Mouse (Mus musculus) intestine, postnatal 0 days (tissue): Measurements from ENCODE around the gene Fosl1. TPM values are rescaled to one million over a fixed set of nuclear protein-coding genes. Genes with fewer than 3 reads are reported as not detected.

Experiments
- ATAC-seq: fragments of 200-750 bp; cut with Nextera tagmentation; 2 replicates; pipeline ENCODE4 v1.8.0; 2017; ENCODE audit warnings: mild to moderate bottlenecking, moderate TSS enrichment, moderate library complexity
- H3K27ac ChIP-seq: fragments of 300-500 bp; sonication (generic); 2 replicates; pipeline ENCODE4 v1.5.1; 2014; ENCODE audit warnings: mild to moderate bottlenecking, low read depth, low read length, moderate library complexity
- H3K27me3 ChIP-seq: fragments of 300-500 bp; sonication (generic); replicated peaks from 2 replicates; pipeline ENCODE4 v1.6.1; 2014; ENCODE audit warnings: low read length, mixed read lengths; ENCODE audit not compliant: control insufficient read depth, insufficient read depth
- H3K36me3 ChIP-seq: fragments of 300-500 bp; sonication (generic); 2 replicates; pipeline ENCODE4 v1.6.1; 2014; ENCODE audit warnings: mild to moderate bottlenecking, moderate library complexity; ENCODE audit not compliant: control insufficient read depth, insufficient read depth
- H3K4me1 ChIP-seq: fragments of 300-500 bp; sonication (generic); replicated peaks from 2 replicates; pipeline ENCODE4 v1.6.1; 2014; ENCODE audit warnings: antibody characterized with exemption, low read length, mixed read lengths; ENCODE audit not compliant: control insufficient read depth, insufficient read depth
- H3K4me2 ChIP-seq: fragments of 300-500 bp; sonication (generic); replicated peaks from 2 replicates; pipeline ENCODE4 v1.6.1; 2014; ENCODE audit warnings: low read depth, mild to moderate bottlenecking, moderate library complexity
- H3K4me3 ChIP-seq: fragments of 300-500 bp; sonication (generic); 2 replicates; pipeline ENCODE4 v1.5.1; 2014; ENCODE audit warnings: low read depth, low read length
- H3K9ac ChIP-seq: fragments of 300-500 bp; sonication (generic); 2 replicates; pipeline ENCODE4 v1.6.1; 2014; ENCODE audit warnings: mild to moderate bottlenecking, low read depth, low read length
- H3K9me3 ChIP-seq: fragments of 300-500 bp; sonication (generic); 2 replicates; pipeline ENCODE4 v1.6.1; 2016; ENCODE audit warnings: mixed run types; ENCODE audit not compliant: control insufficient read depth
- CTCF ChIP-seq: sonication (generic); IDR thresholded peaks from 2 replicates; pipeline ENCODE4 v1.5.1; 2016; ENCODE audit warnings: low read depth, mild to moderate bottlenecking, control low read depth, antibody characterized with exemption, moderate library complexity
- WGBS: fragments of 180-500 bp; shearing (Covaris S2); extraction: QIAGEN DNeasy Blood & Tissue Kit; methylation state at CpG from one replicate; pipeline ENCODE4 v1.1.7; 2014; 5-methylcytosine and 5-hydroxymethylcytosine counted together
- polyA plus RNA-seq: library from polyadenylated mRNA; unstranded; fragments of >200 nt; fragmentation: Nextera tagmentation; extraction: Ambion mirVana; gene quantifications from 2 replicates; pipeline ENCODE4 v1.2.1, GENCODE M21; 2015

Fosl1 gene
- polyA plus RNA-seq, 1 experiment from 2014 or later, result not detected

DNA sequence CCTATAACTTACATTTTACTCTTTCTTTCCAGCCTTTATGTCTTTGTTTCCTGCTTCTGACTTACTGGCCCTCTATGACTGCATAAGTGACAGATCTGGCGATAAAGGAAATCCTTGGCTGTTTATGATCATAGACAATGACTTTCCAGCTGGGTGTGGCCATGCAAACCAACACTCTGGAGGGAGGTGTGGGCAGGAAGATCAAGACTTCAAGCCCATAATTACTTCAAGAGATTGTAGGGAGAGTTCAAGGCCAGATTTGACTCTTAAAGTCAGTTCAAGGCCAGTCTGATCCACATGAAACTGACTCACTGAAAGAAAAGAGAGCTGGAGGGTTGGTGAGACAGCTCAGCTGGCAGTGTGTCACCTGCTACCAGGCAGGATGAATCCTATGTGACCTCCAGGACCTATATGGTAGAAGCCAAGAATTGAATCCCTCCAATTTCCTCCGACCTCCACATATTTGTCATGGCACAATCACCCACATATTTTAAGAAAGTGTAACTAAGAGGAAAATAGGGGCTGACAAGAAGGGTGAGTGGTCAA lies 53.1 kb downstream of the Fosl1 start:
- Histone ChIP-seq H3K4me3 (no peak overlapping the region), H3K27me3 (no peaks in the 10 kb centered on the region), H3K27ac (no peak overlapping the region), H3K9ac (no peak overlapping the region), H3K36me3 (peaks cover 31% of the 10 kb centered on the region), H3K4me1 (no peaks in the 10 kb centered on the region), H3K9me3 (no peaks in the 10 kb centered on the region), H3K4me2 (no peak overlapping the region)
- peak; percentile 66 for ATAC-seq
- 60% methylated on average over 2 of the region's 2 CpGs for whole genome bisulfite sequencing
- no peak for TF ChIP-seq CTCF

DNA sequence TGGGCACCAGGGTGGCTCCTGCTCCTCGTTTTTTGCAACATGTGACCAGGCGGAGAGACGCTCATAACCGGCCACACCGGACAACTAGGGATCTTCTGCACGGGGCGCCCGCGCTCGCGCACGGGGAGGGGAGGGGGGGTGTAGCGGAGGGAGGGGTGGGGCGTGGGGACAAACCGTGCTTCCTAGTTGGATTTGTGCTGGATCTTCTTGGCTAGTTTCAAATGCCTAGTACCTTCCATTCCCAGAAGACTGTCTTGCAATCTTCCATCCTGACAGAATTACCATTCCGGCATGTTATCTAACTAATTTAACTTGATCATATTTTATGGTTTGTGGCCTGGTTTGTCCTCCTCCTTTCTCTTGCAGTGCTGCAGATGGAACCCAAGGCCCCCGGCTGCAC lies 56.3 kb downstream of the Fosl1 start, which contains the start of gene 1700020D05Rik:
TSS of gene 1700020D05Rik (minus strand) at position 101 of the 400 bp plus-strand sequence.
- no peak within 1 kb of the TSS for H3K4me2 ChIP-seq
- no peak for TF ChIP-seq CTCF
- ATAC-seq, result no peak
- 47% methylated on average over 17 of the region's 17 CpGs for WGBS
- H3K9ac ChIP-seq, result no peak within 1 kb of the TSS
- H3K27me3 ChIP-seq, result no peaks in the 10 kb centered on the region
- no peaks in the 10 kb centered on the region for H3K9me3 ChIP-seq
- H3K27ac ChIP-seq, result no peak within 1 kb of the TSS
- H3K4me3 ChIP-seq, result no peak within 1 kb of the TSS
- no peaks in the 10 kb centered on the region for H3K4me1 ChIP-seq
- H3K36me3 ChIP-seq, result no peaks in the 10 kb centered on the region

Other genes with a start within 250 kb of the Fosl1 start
- 6.2 and 6.6 TPM in 2 replicates for gene Pacs1, start 174.4 kb upstream of the Fosl1 start, polyA plus RNA-seq
- 160 and 172 TPM in 2 replicates for gene Sf3b2, start 152.1 kb upstream of the Fosl1 start, polyA plus RNA-seq
- gene Gal3st3, start 149.2 kb upstream of the Fosl1 start, polyA plus RNA-seq, result 0.55 and 0.67 TPM in 2 replicates
- not detected in 2 replicates for gene Catsper1, start 111.8 kb upstream of the Fosl1 start, polyA plus RNA-seq
- gene Cst6, start 98.0 kb upstream of the Fosl1 start, polyA plus RNA-seq, result 624 and 632 TPM in 2 replicates
- 81.2 and 88.1 TPM in 2 replicates for gene Eif1ad, start 80.8 kb upstream of the Fosl1 start, polyA plus RNA-seq
- 309 and 329 TPM in 2 replicates for gene Banf1, start 80.4 kb upstream of the Fosl1 start, polyA plus RNA-seq
- 53.7 and 63.0 TPM in 2 replicates for gene Sart1, start 58.8 kb upstream of the Fosl1 start, polyA plus RNA-seq
- gene Tsga10ip, start 45.0 kb upstream of the Fosl1 start, polyA plus RNA-seq, result 0.27 and 0.59 TPM in 2 replicates
- 136 and 137 TPM in 2 replicates for gene Drap1, start 22.6 kb upstream of the Fosl1 start, polyA plus RNA-seq
- 33.0 and 34.2 TPM in 2 replicates for gene AI837181, start 22.4 kb upstream of the Fosl1 start, polyA plus RNA-seq
- gene Ccdc85b, start 10.3 kb downstream of the Fosl1 start, polyA plus RNA-seq, result 7.3 and 7.5 TPM in 2 replicates
- gene Fibp, start 13.1 kb downstream of the Fosl1 start, polyA plus RNA-seq, result 116 and 130 TPM in 2 replicates
- gene Ctsw, start 21.0 kb downstream of the Fosl1 start, polyA plus RNA-seq, result 0.85 and 0.92 TPM in 2 replicates
- gene Efemp2, start 26.4 kb downstream of the Fosl1 start, polyA plus RNA-seq, result 39.4 and 40.7 TPM in 2 replicates
- gene Mus81, start 40.9 kb downstream of the Fosl1 start, polyA plus RNA-seq, result 12.4 and 14.4 TPM in 2 replicates
- 1,685 and 1,786 TPM in 2 replicates for gene Cfl1, start 42.9 kb downstream of the Fosl1 start, polyA plus RNA-seq
- gene 1700020D05Rik, start 56.2 kb downstream of the Fosl1 start, polyA plus RNA-seq, result not detected in 2 replicates
- 3.8 and 4.5 TPM in 2 replicates for gene Snx32, start 63.0 kb downstream of the Fosl1 start, polyA plus RNA-seq
- 19.2 and 24.1 TPM in 2 replicates for gene Ovol1, start 113.1 kb downstream of the Fosl1 start, polyA plus RNA-seq
- gene Ap5b1, start 120.5 kb downstream of the Fosl1 start, polyA plus RNA-seq, result 13.0 and 15.9 TPM in 2 replicates
- gene Rnaseh2c, start 154.3 kb downstream of the Fosl1 start, polyA plus RNA-seq, result 73.8 and 81.0 TPM in 2 replicates
- 37.4 and 38.6 TPM in 2 replicates for gene Kat5, start 162.7 kb downstream of the Fosl1 start, polyA plus RNA-seq
- 28.4 and 31.9 TPM in 2 replicates for gene Rela, start 189.9 kb downstream of the Fosl1 start, polyA plus RNA-seq
- gene Sipa1, start 216.2 kb downstream of the Fosl1 start, polyA plus RNA-seq, result 8.2 and 9.8 TPM in 2 replicates
- 29.4 and 29.7 TPM in 2 replicates for gene Map3k11, start 241.2 kb downstream of the Fosl1 start, polyA plus RNA-seq
- gene Pcnx3, start 241.4 kb downstream of the Fosl1 start, polyA plus RNA-seq, result 9.3 and 12.7 TPM in 2 replicates